Mouse (Mus musculus) thymus, postnatal 0 days (tissue): ENCODE measurements around the gene Gas1. TPM values are rescaled to one million over a fixed set of nuclear protein-coding genes. Genes with fewer than 3 reads are reported as not detected.

Experiments used
- DNase-seq: peaks from one replicate; pipeline ENCODE4 v3.0.0-alpha.2; 2015; ENCODE audit warnings: low spot score
- polyA plus RNA-seq: library from polyadenylated mRNA; unstranded; fragments of >200 nt; fragmentation: Nextera tagmentation; extraction: Ambion mirVana; gene quantifications from 2 replicates; pipeline ENCODE4 v1.2.1, GENCODE M21; 2015

Gas1 gene
- 10.6 and 12.7 TPM in 2 replicates for polyA plus RNA-seq

GRCm38 (mm10) chr13:60177106-60177796 is at the start of gene Gas1:
Gene Gas1 (minus strand): TSS chr13:60177365.
- DNase-seq, result no peak

- DNase-seq, result no peak
Observed at GRCm38 (mm10) chr13:60226251-60226836, 49.2 kb upstream of the Gas1 start.

GRCm38 (mm10) chr13:60225736-60226135 is 48.6 kb upstream of the Gas1 start:
- no peak for DNase-seq

GRCm38 (mm10) chr13:60225276-60225675 is 48.1 kb upstream of the Gas1 start:
- no peak for DNase-seq

GRCm38 (mm10) chr13:60223797-60224196 is 46.6 kb upstream of the Gas1 start:
- no peak for DNase-seq

GRCm38 (mm10) chr13:60222336-60222735 is 45.2 kb upstream of the Gas1 start:
- no peak for DNase-seq

- DNase-seq, result no peak
Observed at GRCm38 (mm10) chr13:60213896-60214295, 36.7 kb upstream of the Gas1 start.

- no peak for DNase-seq
Observed at GRCm38 (mm10) chr13:60207135-60207601, 30.0 kb upstream of the Gas1 start.

GRCm38 (mm10) chr13:60204746-60205145 is 27.6 kb upstream of the Gas1 start:
- no peak for DNase-seq

- DNase-seq, result no peak
Observed at GRCm38 (mm10) chr13:60193273-60193672, 16.1 kb upstream of the Gas1 start.

- DNase-seq, result no peak
Observed at GRCm38 (mm10) chr13:60189923-60190322, 12.8 kb upstream of the Gas1 start.

- DNase-seq, result no peak
Observed at GRCm38 (mm10) chr13:60188952-60189351, 11.8 kb upstream of the Gas1 start.

- no peak for DNase-seq
Observed at GRCm38 (mm10) chr13:60187276-60187675, 10.1 kb upstream of the Gas1 start.

GRCm38 (mm10) chr13:60182346-60182745 is 5.2 kb upstream of the Gas1 start:
- no peak for DNase-seq

- DNase-seq, result no peak
Observed at GRCm38 (mm10) chr13:60179641-60180040, 2.5 kb upstream of the Gas1 start.

GRCm38 (mm10) chr13:60178416-60178815 is 1.3 kb upstream of the Gas1 start:
- DNase-seq, result peak; percentile 62

- no peak for DNase-seq
Observed at GRCm38 (mm10) chr13:60177797-60178110, 589 bp upstream of the Gas1 start.

GRCm38 (mm10) chr13:60176776-60177105 is 424 bp downstream of the Gas1 start:
- DNase-seq, result no peak

- DNase-seq, result no peak
Observed at GRCm38 (mm10) chr13:60176136-60176775, 909 bp downstream of the Gas1 start.

- DNase-seq, result no peak
Observed at GRCm38 (mm10) chr13:60175490-60176135, 1.6 kb downstream of the Gas1 start.

- no peak for DNase-seq
Observed at GRCm38 (mm10) chr13:60174953-60175352, 2.2 kb downstream of the Gas1 start.
